Mouse (Mus musculus) lung, postnatal 10 days (tissue): Measurements from ENCODE around the gene Gpc6.

Source experiments
- DNase-seq: peaks from one replicate; pipeline ENCODE4 v3.0.0; 2021

The Gpc6 gene

GRCm38 (mm10) chr14:117265653-117266052 lies 340.5 kb downstream of the Gpc6 start:
- DNase-seq, result no peak

GRCm38 (mm10) chr14:117267823-117268601 lies 342.9 kb downstream of the Gpc6 start:
- DNase-seq, result no peak

- no peak for DNase-seq
Observed at GRCm38 (mm10) chr14:117283631-117284030, 358.5 kb downstream of the Gpc6 start.

GRCm38 (mm10) chr14:117293746-117294145 lies 368.6 kb downstream of the Gpc6 start:
- no peak for DNase-seq

GRCm38 (mm10) chr14:117296207-117296838 lies 371.2 kb downstream of the Gpc6 start:
- DNase-seq, result no peak

- no peak for DNase-seq
Observed at GRCm38 (mm10) chr14:117301019-117301418, 375.9 kb downstream of the Gpc6 start.

- no peak for DNase-seq
Observed at GRCm38 (mm10) chr14:117303901-117304722, 379.0 kb downstream of the Gpc6 start.

GRCm38 (mm10) chr14:117304723-117305010 lies 379.6 kb downstream of the Gpc6 start:
- DNase-seq, result no peak

- DNase-seq, result no peak
Observed at GRCm38 (mm10) chr14:117309997-117310520, 384.9 kb downstream of the Gpc6 start.

- no peak for DNase-seq
Observed at GRCm38 (mm10) chr14:117324214-117324613, 399.1 kb downstream of the Gpc6 start.

- DNase-seq, result no peak
Observed at GRCm38 (mm10) chr14:117332256-117332655, 407.1 kb downstream of the Gpc6 start.

- no peak for DNase-seq
Observed at GRCm38 (mm10) chr14:117337271-117337670, 412.2 kb downstream of the Gpc6 start.

- no peak for DNase-seq
Observed at GRCm38 (mm10) chr14:117340549-117340948, 415.4 kb downstream of the Gpc6 start.

GRCm38 (mm10) chr14:117344505-117344904 lies 419.4 kb downstream of the Gpc6 start:
- no peak for DNase-seq

- DNase-seq, result no peak
Observed at GRCm38 (mm10) chr14:117346372-117346885, 421.3 kb downstream of the Gpc6 start.

GRCm38 (mm10) chr14:117351296-117351695 lies 426.2 kb downstream of the Gpc6 start:
- no peak for DNase-seq

- no peak for DNase-seq
Observed at GRCm38 (mm10) chr14:117361155-117361964, 436.2 kb downstream of the Gpc6 start.

- no peak for DNase-seq
Observed at GRCm38 (mm10) chr14:117361965-117362309, 436.8 kb downstream of the Gpc6 start.

- DNase-seq, result no peak
Observed at GRCm38 (mm10) chr14:117369331-117369866, 444.3 kb downstream of the Gpc6 start.

GRCm38 (mm10) chr14:117376822-117377376 lies 451.8 kb downstream of the Gpc6 start:
- no peak for DNase-seq

- no peak for DNase-seq
Observed at GRCm38 (mm10) chr14:117379979-117380378, 454.9 kb downstream of the Gpc6 start.

- no peak for DNase-seq
Observed at GRCm38 (mm10) chr14:117383188-117383587, 458.1 kb downstream of the Gpc6 start.
